Mouse (Mus musculus): ENCODE data around the gene Cyp2d10. TPM values are rescaled to one million over a fixed set of nuclear protein-coding genes. Genes with fewer than 3 reads are reported as not detected.
A peak's percentile ranks its signal among the peaks of the same experiment; 100 is the strongest.

Cyp2d10 gene
- polyA plus RNA-seq, 1 experiment, result 0.14 TPM

DNA sequence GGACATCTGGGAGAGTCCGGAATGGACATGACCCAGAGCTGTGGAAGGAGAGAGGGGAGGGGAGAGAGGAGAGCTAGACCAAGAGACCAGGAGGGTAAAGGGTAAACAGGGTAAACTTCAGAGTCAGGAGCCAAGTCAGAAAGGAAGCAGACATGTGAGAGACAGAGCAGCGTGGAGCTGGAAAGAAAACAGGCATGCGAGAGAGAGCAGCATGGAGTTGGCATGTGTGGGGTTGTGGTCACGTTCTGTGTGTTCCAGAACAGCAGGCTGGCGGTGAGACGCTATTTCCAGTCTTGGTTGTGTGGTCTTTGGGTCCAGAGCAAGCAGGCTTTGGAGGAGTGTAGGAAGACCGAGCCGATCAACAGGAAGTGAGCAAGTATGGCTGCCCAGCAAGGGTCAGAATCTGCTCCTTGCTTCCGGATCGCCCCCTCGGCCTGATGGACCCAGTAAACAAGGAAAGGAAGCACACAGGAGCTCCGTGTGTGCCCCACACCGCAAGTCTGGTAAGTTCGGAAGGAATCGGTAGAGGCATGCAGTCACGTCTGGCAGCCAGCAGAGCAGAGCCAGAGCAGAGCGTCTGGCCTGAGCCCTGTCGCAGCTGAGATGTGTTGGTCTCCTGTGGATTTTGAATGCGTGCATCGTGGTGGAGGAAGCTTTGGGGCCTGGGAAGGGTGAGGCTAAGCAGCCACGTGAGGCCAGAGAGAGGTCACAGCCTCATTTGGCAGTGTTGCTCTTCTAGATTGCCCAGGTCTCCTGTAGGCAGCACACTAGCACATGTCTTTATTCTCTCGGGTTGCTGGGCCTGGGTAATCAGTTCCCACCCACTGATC, 48.3 kb downstream of the Cyp2d10 start:
- no peak for DNase-seq (ENCODE audit: low read depth)

DNA sequence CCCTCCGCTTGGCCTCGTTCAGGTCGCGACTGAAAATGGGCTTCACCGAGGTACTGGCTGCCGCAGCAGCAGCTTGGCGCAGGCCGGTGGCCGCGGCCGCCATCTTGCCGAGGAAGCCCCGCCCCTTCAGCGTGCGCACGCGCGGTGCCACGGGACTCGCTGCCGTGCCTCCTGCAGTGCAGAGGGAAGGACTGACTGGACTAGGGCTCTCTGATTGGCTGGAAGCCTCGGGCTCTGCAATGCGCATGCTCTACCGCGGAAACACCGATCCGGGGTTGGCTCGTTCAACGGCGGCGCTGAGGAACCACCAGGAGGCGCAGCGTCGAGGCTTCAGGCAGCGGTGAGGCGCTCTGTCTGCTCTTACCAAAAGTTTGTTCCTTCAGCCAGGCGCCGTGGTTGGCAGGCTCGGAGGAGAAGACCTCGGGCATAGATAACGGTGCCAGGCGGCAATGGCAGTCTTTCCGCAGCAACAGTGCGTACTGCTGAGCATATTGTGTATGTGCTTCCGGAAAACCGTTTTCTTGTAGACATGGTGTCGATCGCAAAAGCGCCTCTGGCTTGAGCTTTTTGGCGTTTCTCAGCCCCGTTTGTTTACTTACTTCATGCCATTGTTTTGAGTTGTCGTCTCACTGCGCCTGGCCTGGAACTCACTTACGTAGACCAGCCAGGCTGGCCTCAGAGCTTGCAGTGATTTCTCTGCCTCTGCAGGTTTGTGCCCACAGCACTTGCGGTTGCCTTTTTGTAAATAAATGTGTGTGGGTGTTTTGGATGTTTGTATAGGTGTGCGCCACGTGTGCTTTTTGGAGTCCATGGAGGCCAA, 52.7 kb downstream of the Cyp2d10 start, which contains the start of gene Ndufa6:
Gene Ndufa6, minus strand, starts transcription at position 197 of the 820 bp plus-strand sequence.
- DNase-seq (ENCODE audit: low read depth), result peak; percentile 68

DNA sequence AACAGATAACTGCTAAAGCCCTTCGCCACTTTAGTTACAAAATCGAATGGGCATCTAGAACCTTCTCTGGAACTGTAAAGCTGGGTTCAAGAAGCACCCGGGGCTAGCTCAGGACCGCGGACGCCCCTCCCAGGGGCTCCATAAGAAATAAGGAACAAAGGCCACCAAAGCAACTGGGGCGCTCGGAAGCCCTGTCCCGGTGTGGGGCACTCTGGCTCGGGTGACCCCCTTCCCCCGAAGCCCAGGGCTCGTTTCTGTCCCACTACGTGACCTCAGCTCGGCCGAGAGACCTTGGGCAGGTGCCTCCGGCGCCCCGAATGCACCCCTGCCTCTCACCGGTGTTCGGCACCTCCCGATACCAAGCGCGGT, 53.3 kb downstream of the Cyp2d10 start:
- DNase-seq (ENCODE audit: low read depth), result no peak

DNA sequence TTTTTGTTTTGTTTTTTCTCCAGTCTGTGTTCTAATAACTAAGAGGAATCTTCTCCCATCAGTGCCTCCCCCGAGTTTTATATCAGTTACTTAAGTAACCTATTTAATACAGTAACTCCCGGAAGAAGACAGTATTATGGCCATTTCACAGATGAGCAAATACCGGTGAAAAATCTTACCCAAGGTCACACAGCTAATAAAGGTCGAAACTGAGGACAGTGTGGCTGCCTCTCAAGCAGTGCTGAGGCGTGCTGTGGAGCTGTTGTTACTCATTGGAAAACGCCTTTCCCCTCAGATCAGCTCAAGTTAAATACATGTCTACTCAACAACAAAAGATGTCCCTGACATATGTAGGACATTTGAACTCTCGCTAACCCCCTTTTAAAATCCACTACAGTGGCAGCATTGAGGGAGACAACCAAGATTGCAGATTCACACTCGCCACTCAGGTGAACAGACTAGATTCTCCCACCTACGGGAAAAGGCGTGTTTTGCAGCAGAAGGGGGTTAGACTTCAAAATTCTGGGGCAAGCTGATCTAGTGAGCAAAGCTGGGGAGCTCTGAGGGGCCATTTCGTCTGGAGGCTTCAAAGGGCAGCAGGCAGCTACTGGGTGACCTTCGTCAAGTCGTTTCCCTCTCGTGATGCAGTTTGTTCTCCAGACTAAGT, 53.8 kb downstream of the Cyp2d10 start:
- DNase-seq (ENCODE audit: low read depth), result no peak

Other genes starting within 250 kb of the Cyp2d10 start
- gene Shisa8, start 194.4 kb downstream of the Cyp2d10 start, polyA plus RNA-seq (2012; rRNA removed), result 0.22 and 0.27 TPM in 2 replicates
- gene Tnfrsf13c, start 182.8 kb downstream of the Cyp2d10 start, polyA plus RNA-seq (2012; rRNA removed), result 0.19 and 0.61 TPM in 2 replicates
- 3.4 and 5.7 TPM in 2 replicates for gene Cenpm, start 162.4 kb downstream of the Cyp2d10 start, polyA plus RNA-seq (2012; rRNA removed)
- gene 1500009C09Rik, start 154.8 kb downstream of the Cyp2d10 start, polyA plus RNA-seq (2012; rRNA removed), result not detected in 2 replicates
- gene Sept3, start 132.3 kb downstream of the Cyp2d10 start, polyA plus RNA-seq (2012; rRNA removed), result 1.2 and 1.3 TPM in 2 replicates
- 0.71 and 0.73 TPM in 2 replicates for gene Wbp2nl, start 108.2 kb downstream of the Cyp2d10 start, polyA plus RNA-seq (2012; rRNA removed)
- gene Naga, start 68.3 kb downstream of the Cyp2d10 start, polyA plus RNA-seq (2012; rRNA removed), result 123 and 151 TPM in 2 replicates
- 1.5 and 1.6 TPM in 2 replicates for gene Pheta2, start 68.3 kb downstream of the Cyp2d10 start, polyA plus RNA-seq (2012; rRNA removed)
- gene Smdt1, start 68.2 kb downstream of the Cyp2d10 start, polyA plus RNA-seq (2012; rRNA removed), result 228 and 229 TPM in 2 replicates
- 302 and 385 TPM in 2 replicates for gene Ndufa6, start 52.9 kb downstream of the Cyp2d10 start, polyA plus RNA-seq (2012; rRNA removed)
- gene Cyp2d22, start 26.9 kb downstream of the Cyp2d10 start, polyA plus RNA-seq (2012; rRNA removed), result 31.0 and 34.7 TPM in 2 replicates
- not detected in 2 replicates for gene Cyp2d11, start 13.2 kb downstream of the Cyp2d10 start, polyA plus RNA-seq (2012; rRNA removed)
- gene Cyp2d9, start 26.2 kb upstream of the Cyp2d10 start, polyA plus RNA-seq (2012; rRNA removed), result 0.62 and 0.72 TPM in 2 replicates
- gene Cyp2d12, start 147.9 kb upstream of the Cyp2d10 start, polyA plus RNA-seq (2012; rRNA removed), result not detected in 2 replicates
- not detected in 2 replicates for gene Cyp2d34, start 213.8 kb upstream of the Cyp2d10 start, polyA plus RNA-seq (2012; rRNA removed)

All from gonadal fat pad, adult 2 months (tissue).